Mouse (Mus musculus) forebrain, postnatal 0 days (tissue): ENCODE measurements at regions not wholly inside any gene's neighbourhood (a gene's known extent, or its start where the extent isn't known, plus 50 kb on each side); places are given as distances from the start of the nearest gene placed in this dataset.

Experiments used
- ATAC-seq: fragments of 200-750 bp; cut with Nextera tagmentation; 2 replicates; pipeline ENCODE4 v1.8.0; 2017; ENCODE audit warnings: mild to moderate bottlenecking, moderate library complexity
- DNase-seq: peaks from one replicate; pipeline ENCODE4 v3.0.0-alpha.2; 2015
- H3K27ac ChIP-seq: fragments of 300-500 bp; sonication (generic); 2 replicates; pipeline ENCODE4 v1.5.1; 2014; ENCODE audit warnings: low read depth, mild to moderate bottlenecking, antibody characterized with exemption, low read length, moderate library complexity, mixed read lengths
- H3K27me3 ChIP-seq: fragments of 300-500 bp; sonication (generic); 2 replicates; pipeline ENCODE4 v1.6.1; 2014; ENCODE audit warnings: mild to moderate bottlenecking, low read length, mixed read lengths; ENCODE audit not compliant: insufficient read depth
- H3K36me3 ChIP-seq: fragments of 300-500 bp; sonication (generic); 2 replicates; pipeline ENCODE4 v1.6.1; 2014; ENCODE audit warnings: mild to moderate bottlenecking, moderate library complexity; ENCODE audit not compliant: insufficient read depth
- H3K4me1 ChIP-seq: fragments of 300-500 bp; sonication (generic); 2 replicates; pipeline ENCODE4 v1.6.1; 2014; ENCODE audit warnings: antibody characterized with exemption; ENCODE audit not compliant: insufficient read depth
- H3K4me2 ChIP-seq: fragments of 300-500 bp; sonication (generic); 2 replicates; pipeline ENCODE4 v1.6.1; 2014; ENCODE audit warnings: low read depth, mild to moderate bottlenecking, moderate library complexity
- H3K4me3 ChIP-seq: fragments of 300-500 bp; sonication (generic); 2 replicates; pipeline ENCODE4 v1.5.1; 2014; ENCODE audit warnings: low read depth, low read length, mixed read lengths
- H3K9ac ChIP-seq: fragments of 300-500 bp; sonication (generic); 2 replicates; pipeline ENCODE4 v1.6.1; 2014; ENCODE audit warnings: mild to moderate bottlenecking
- H3K9me3 ChIP-seq: fragments of 300-500 bp; sonication (generic); 2 replicates; pipeline ENCODE4 v1.6.1; 2016; ENCODE audit warnings: low read length
- CTCF ChIP-seq: sonication (generic); IDR thresholded peaks from 2 replicates; pipeline ENCODE4 v1.5.1; 2016; ENCODE audit warnings: antibody characterized with exemption, control low read depth, low read depth
- WGBS: fragments of 180-500 bp; shearing (Covaris S2); extraction: QIAGEN DNeasy Blood & Tissue Kit; methylation state at CpG from one replicate; pipeline ENCODE4 v1.1.7; 2014; 5-methylcytosine and 5-hydroxymethylcytosine counted together

GRCm38 (mm10) chrX:12888708-12889481, 127.0 kb upstream of the Med14 start:
- peak; percentile 47 for ATAC-seq
- peak; percentile 32 for DNase-seq
- H3K4me1 ChIP-seq: no peaks in the 10 kb centered on the region
- no peaks in the 10 kb centered on the region for H3K27me3 ChIP-seq
- peak overlapping the region; percentile 62 for H3K27ac ChIP-seq
- TF ChIP-seq CTCF: no peak
- no peaks in the 10 kb centered on the region for H3K36me3 ChIP-seq
- 34% methylated on average over 3 of the region's 3 CpGs for WGBS
- no peak overlapping the region for H3K9ac ChIP-seq
- H3K9me3 ChIP-seq: no peaks in the 10 kb centered on the region
- peak overlapping the region; percentile 17; the same call in 1 of the 2 replicates for H3K4me2 ChIP-seq
- peak overlapping the region; percentile 7; the same call in 1 of the 2 replicates for H3K4me3 ChIP-seq

DNA sequence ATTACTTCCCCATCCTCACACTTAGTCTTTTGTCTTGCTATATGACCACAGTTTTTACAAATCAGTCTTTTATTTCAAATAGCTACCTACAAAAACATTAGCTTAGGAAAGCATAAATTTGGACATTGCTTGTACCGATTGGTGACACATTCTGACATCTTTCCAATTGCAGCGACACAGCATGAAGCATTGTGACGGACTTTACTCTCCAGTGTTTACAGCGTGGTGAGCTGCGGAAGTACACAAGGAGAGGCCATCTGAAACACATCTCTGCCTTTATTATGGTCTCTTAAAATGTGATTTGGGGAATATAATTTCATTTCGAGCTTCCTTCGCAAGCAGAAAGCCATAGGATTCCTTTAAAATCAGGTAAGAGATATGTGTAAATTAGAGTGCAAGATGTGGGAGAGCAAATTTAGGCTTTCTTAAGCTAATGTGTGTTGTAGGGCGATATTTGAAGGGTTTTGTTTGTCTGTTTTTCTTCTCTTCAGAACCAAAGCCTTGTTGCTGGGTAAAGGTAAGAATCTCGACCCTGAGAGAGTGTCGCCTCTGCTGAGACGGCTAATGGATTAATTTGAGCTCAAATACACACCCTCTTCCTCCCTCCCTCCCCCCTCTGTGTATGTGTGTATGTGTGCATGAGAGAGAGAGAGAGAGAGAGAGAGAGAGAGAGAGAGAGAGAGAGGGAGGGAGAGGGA, 126.3 kb upstream of the Med14 start:
- DNase-seq: peak; percentile 43
- no peaks in the 10 kb centered on the region for H3K4me1 ChIP-seq

GRCm38 (mm10) chrX:12887516-12887915, 125.6 kb upstream of the Med14 start:
- peak overlapping the region; percentile 62; the same call in 1 of the 2 replicates for H3K27ac ChIP-seq
- H3K4me2 ChIP-seq: no peak overlapping the region
- no peaks in the 10 kb centered on the region for H3K9me3 ChIP-seq
- no peaks in the 10 kb centered on the region for H3K27me3 ChIP-seq
- 30% methylated on average over 2 of the region's 2 CpGs for WGBS
- H3K4me3 ChIP-seq: no peak overlapping the region
- peak; percentile 10; the same call in 1 of the 2 replicates for TF ChIP-seq CTCF
- DNase-seq (peak; percentile 16), ATAC-seq (no peak)
- H3K9ac ChIP-seq: no peak overlapping the region
- no peaks in the 10 kb centered on the region for H3K36me3 ChIP-seq
- no peaks in the 10 kb centered on the region for H3K4me1 ChIP-seq

More for the DNA sequence above, 126.3 kb upstream of the Med14 start:
- ATAC-seq: peak; percentile 52; the same call in 1 of the 2 replicates
- Histone ChIP-seq H3K27me3 (no peaks in the 10 kb centered on the region), H3K4me3 (no peak overlapping the region), H3K9me3 (no peaks in the 10 kb centered on the region), H3K36me3 (no peaks in the 10 kb centered on the region), H3K4me2 (peak overlapping the region; percentile 19; the same call in 1 of the 2 replicates), H3K9ac (no peak overlapping the region; the same call in 1 of the 2 replicates), H3K27ac (peak overlapping the region; percentile 62)
- 46% methylated on average over 11 of the region's 11 CpGs for WGBS
- TF ChIP-seq CTCF: no peak

- no peaks in the 10 kb centered on the region for H3K4me1 ChIP-seq
- WGBS: 36% methylated on average over 18 of the region's 18 CpGs
- H3K27ac ChIP-seq: no peak overlapping the region
These were observed 124.5 kb upstream of the Med14 start for GRCm38 (mm10) chrX:12886160-12887048.

DNA sequence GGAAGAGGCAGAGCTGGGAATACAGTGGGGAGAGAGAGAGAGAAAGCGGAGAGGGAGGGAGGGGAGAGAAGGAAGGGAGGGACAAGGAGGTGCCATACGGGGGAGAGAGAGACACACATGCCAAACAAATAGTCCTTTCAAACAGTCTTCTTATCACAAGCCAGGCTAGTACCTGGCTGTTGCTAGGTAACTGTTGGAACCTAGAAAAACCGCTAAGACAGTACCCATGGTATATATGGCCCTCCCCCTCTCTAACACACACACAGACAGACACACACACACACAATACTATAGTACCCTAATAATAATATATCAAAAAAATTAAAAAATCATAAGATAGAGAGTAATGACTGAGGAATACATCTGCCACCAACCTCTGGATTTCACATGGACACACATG, 117.4 kb upstream of the Med14 start:
- no peaks in the 10 kb centered on the region for H3K36me3 ChIP-seq
- H3K4me2 ChIP-seq: no peak overlapping the region

More at GRCm38 (mm10) chrX:12886160-12887048, 124.5 kb upstream of the Med14 start:
- Histone ChIP-seq H3K9ac (no peak overlapping the region), H3K4me2 (no peak overlapping the region), H3K9me3 (no peaks in the 10 kb centered on the region), H3K4me3 (no peak overlapping the region), H3K27me3 (no peaks in the 10 kb centered on the region), H3K36me3 (no peaks in the 10 kb centered on the region)
- TF ChIP-seq CTCF: no peak
- ATAC-seq (no peak), DNase-seq (no peak)

DNA sequence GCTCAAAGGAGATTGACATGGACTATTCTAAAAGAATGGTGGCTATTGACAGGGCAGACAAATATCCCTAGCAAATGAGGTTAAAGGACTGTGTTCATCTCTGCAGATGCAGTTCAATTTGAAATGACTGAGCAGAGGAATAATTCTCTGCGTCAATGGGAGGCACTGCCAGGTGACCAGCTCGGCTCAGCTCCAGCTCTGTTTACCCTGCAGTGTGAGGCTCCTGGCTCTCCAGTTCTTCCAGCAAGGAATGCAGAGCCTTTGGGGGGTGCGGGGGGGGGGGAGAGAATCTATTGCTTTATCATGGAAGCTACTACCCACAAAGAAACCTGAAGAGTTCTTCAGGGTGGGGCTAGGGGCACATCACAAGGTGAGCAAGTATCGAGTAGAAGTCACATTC, 115.6 kb upstream of the Med14 start:
- Histone ChIP-seq H3K36me3 (no peaks in the 10 kb centered on the region), H3K4me3 (no peak overlapping the region), H3K4me2 (no peak overlapping the region), H3K27me3 (no peaks in the 10 kb centered on the region), H3K4me1 (no peaks in the 10 kb centered on the region), H3K9me3 (no peaks in the 10 kb centered on the region), H3K9ac (no peak overlapping the region), H3K27ac (no peak overlapping the region)
- ATAC-seq (no peak), DNase-seq (no peak)
- 41% methylated on average over 4 of the region's 4 CpGs for WGBS
- TF ChIP-seq CTCF: no peak

More for the DNA sequence above, 117.4 kb upstream of the Med14 start:
- Histone ChIP-seq H3K9ac (no peak overlapping the region), H3K27me3 (no peaks in the 10 kb centered on the region), H3K4me3 (no peak overlapping the region), H3K4me1 (no peaks in the 10 kb centered on the region), H3K9me3 (no peaks in the 10 kb centered on the region), H3K27ac (no peak overlapping the region)
- ATAC-seq (peak; percentile 40), DNase-seq (no peak)
- no peak for TF ChIP-seq CTCF
- 48% methylated on average over 3 of the region's 3 CpGs for WGBS
